Mouse (Mus musculus): ENCODE data around the gene Gm10024.

DNA sequence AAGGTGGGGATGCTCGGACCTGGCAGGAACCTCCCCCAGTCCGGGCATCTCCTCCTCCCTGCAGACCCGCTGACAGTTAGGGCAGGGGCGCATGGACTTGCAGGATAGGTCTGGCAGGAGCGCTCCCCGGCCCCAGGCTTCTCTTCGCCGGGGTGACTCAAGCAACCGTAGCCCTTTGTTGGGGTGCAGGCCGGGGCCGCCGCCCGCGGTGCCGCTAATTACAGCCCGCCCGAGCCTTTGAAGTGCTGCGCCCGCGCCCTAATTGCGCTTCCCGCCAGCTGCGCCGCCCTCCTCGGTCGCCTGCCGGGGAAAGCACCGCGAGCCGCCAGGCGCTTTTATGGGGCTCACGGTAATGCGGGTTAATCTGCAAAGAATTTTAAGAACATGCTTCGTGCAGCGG lies 33.7 kb upstream of the Gm10024 start:
- no peak for TF ChIP-seq CTCF (IDR thresholded peaks at IDR 0.05; ENCODE audit: control insufficient read depth, insufficient read depth, low read length)
- TF ChIP-seq POLR2A (IDR thresholded peaks at IDR 0.05; ENCODE audit: borderline replicate concordance, control insufficient read depth, low read depth, low read length), result no peak
